Mouse (Mus musculus): ENCODE measurements at regions not wholly inside any gene's neighbourhood (a gene's known extent, or its start where the extent isn't known, plus 50 kb on each side); places are given as distances from the start of the nearest gene placed in this dataset.

- DNase-seq, result no peak
Observed at GRCm38 (mm10) chr11:64134571-64135307, 55.5 kb upstream of the Cox10 start.

Measured in cerebellum, adult 9-10 months (tissue).